Mouse (Mus musculus): ENCODE results near the gene Gabra2. TPM values are rescaled to one million over a fixed set of nuclear protein-coding genes. Genes with fewer than 3 reads are reported as not detected.

Gene Gabra2
- polyA plus RNA-seq, 1 experiment from 2014 or later = 65.6 TPM

DNA sequence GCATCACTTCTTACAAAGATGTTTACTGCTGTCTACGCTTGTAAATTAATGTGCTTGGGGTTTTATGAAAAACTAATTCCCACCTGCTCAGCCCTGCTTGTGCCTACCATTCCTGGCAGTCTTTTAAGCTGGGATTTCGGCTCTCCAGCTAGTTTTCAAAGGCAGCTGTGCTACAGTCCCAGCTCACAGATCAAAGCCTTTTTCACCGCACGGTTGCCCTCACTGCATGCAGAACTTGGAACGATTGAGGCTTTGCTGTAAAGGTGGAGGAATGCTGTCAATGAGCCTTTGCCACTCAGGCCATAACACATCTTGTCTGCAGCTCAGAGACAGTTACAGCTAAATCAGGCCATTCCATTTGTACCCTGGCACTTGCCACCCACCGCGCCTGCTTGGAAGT is 37.6 kb downstream of the Gabra2 start:
- 19% methylated on average over 7 of the region's 7 CpGs for WGBS
- H3K4me1 ChIP-seq = peaks cover 5% of the 10 kb centered on the region; the same call in 1 of the 2 replicates
- ATAC-seq (replicated peaks) = peak; percentile 84
- peak overlapping the region; percentile 27 for H3K4me2 ChIP-seq
- no peak overlapping the region for H3K9ac ChIP-seq
- H3K4me3 ChIP-seq = no peak overlapping the region
- H3K27me3 ChIP-seq (replicated peaks) = no peaks in the 10 kb centered on the region
- H3K9me3 ChIP-seq = no peaks in the 10 kb centered on the region
- H3K27ac ChIP-seq = peak overlapping the region; percentile 29; the same call in 1 of the 2 replicates
- H3K36me3 ChIP-seq (replicated peaks) = no peaks in the 10 kb centered on the region

DNA sequence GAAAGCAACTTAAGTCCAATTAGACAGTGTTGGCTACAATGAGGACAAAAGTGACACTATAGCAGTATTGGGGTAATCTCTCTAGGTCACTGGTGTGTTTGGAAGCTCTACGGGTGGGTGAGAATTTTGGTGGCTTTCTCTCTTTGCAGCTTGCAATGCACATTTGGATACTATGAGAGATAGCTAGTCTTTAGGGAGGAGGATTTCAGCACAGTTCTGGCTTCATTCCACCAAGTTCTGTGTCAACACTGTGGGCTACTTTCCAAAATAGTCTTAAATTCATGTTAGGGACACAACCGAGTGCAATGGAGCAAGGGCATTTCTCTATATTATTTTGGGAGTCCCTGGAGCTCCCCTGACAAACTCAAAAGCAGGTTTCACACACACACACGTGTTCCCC is 58.3 kb downstream of the Gabra2 start:
- ATAC-seq (replicated peaks) = no peak
- H3K36me3 ChIP-seq (replicated peaks) = no peaks in the 10 kb centered on the region
- H3K9me3 ChIP-seq = no peaks in the 10 kb centered on the region
- H3K4me1 ChIP-seq = no peaks in the 10 kb centered on the region
- no peak overlapping the region for H3K27ac ChIP-seq
- no peak overlapping the region for H3K9ac ChIP-seq
- H3K4me2 ChIP-seq = no peak overlapping the region
- 88% methylated on average over 3 of the region's 3 CpGs for WGBS
- no peaks in the 10 kb centered on the region for H3K27me3 ChIP-seq (replicated peaks)
- no peak overlapping the region for H3K4me3 ChIP-seq

DNA sequence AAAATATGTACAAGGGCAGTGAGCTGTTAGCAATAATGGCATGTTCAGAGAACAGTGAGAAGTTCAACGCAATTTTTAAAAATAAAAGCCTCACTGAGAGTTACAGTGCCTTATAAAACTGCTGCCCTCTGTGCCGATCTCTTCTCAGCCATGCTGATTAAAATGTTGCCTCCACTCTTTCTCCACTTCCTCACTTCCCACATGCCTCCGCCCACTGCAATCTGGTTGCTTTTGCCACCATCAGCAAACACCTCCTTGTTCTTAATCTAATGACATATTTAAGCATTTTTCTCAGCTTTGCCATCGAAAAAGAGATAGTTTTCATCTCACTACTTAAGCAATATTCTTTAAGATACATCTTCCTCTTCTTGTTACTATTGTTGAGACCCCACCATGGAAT is 69.7 kb downstream of the Gabra2 start:
- H3K4me2 ChIP-seq = no peak overlapping the region
- H3K4me1 ChIP-seq = no peaks in the 10 kb centered on the region
- H3K27ac ChIP-seq = no peak overlapping the region
- no peaks in the 10 kb centered on the region for H3K9me3 ChIP-seq
- H3K27me3 ChIP-seq (replicated peaks) = no peaks in the 10 kb centered on the region
- 86% methylated on average over 4 of the region's 4 CpGs for WGBS
- H3K36me3 ChIP-seq (replicated peaks) = no peaks in the 10 kb centered on the region
- H3K4me3 ChIP-seq = no peak overlapping the region
- no peak for ATAC-seq (replicated peaks)
- no peak overlapping the region for H3K9ac ChIP-seq

DNA sequence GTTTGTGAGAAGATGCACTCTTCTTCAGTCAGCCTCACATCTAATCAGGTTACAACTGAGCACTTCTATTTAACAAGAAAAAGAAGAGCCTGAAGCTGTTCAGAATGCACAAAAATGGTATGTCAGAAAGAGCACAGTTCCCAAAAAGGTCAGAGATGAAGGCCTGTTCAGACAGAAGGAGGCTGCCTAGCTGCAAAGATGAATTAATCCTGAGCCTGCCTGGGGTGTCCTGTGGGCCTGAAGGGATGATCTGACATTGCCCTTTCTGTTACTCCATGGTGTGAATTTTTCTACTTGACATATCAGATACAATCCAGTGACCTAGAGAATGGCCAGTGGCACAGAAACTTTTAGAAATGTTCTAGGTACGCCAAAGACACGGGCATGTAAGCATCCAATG is 83.9 kb downstream of the Gabra2 start:
- peak; percentile 30; the same call in 1 of the 2 replicates for ATAC-seq (replicated peaks)
- no peak overlapping the region for H3K4me2 ChIP-seq
- no peak overlapping the region for H3K4me3 ChIP-seq
- H3K36me3 ChIP-seq (replicated peaks) = no peaks in the 10 kb centered on the region
- no peaks in the 10 kb centered on the region for H3K4me1 ChIP-seq
- WGBS = 59% methylated on average over 2 of the region's 2 CpGs
- H3K27ac ChIP-seq = no peak overlapping the region
- H3K9ac ChIP-seq = no peak overlapping the region
- H3K27me3 ChIP-seq (replicated peaks) = no peaks in the 10 kb centered on the region
- H3K9me3 ChIP-seq = no peaks in the 10 kb centered on the region

DNA sequence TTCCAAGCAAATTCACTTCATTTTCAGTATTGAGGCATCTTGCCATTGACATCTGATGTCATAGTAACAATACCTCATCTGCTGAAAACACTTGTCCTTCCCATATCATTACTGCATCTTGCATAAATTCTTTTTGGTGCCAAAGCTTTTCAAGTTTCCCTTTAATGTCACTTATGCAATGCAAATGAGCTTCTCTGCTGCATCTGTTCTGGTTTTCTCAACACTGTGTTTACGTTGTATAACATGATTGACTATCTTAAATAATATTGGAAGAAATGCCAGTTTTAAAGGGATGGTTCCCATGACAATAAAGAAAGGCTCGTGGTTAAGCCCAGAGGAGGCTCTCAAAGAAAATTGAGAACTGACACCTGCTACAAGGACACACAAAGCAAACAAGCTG is 84.4 kb downstream of the Gabra2 start:
- ATAC-seq (replicated peaks) = peak; percentile 60
- Histone ChIP-seq H3K27ac (no peak overlapping the region), H3K4me1 (no peaks in the 10 kb centered on the region), H3K4me2 (no peak overlapping the region), H3K27me3 (replicated peaks) (no peaks in the 10 kb centered on the region), H3K9me3 (no peaks in the 10 kb centered on the region), H3K4me3 (no peak overlapping the region), H3K9ac (no peak overlapping the region), H3K36me3 (replicated peaks) (no peaks in the 10 kb centered on the region)
- 10% methylated on average over 2 of the region's 2 CpGs for WGBS

DNA sequence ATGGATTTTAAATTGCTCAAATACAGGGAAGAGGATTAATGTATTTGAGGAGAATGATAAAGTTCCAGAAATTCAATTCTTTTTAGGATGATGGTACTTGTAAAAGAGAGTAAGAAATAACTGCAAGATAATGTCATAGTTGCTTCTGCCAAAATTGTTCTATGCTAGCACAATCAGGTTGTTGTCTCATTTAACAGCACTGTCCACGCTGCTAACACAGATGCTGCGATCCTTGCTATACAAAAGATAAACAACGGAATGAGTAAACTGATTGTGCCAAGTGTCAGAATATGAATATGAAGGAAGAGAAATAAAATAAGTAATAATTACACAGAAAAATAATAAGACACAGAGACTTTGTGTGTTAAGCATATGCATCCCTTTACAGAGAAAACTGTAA is 84.9 kb downstream of the Gabra2 start:
- Histone ChIP-seq H3K9me3 (no peaks in the 10 kb centered on the region), H3K27me3 (replicated peaks) (no peaks in the 10 kb centered on the region), H3K4me1 (no peaks in the 10 kb centered on the region), H3K27ac (no peak overlapping the region), H3K36me3 (replicated peaks) (no peaks in the 10 kb centered on the region), H3K4me3 (no peak overlapping the region), H3K9ac (no peak overlapping the region), H3K4me2 (no peak overlapping the region)
- 56% methylated on average over 3 of the region's 3 CpGs for WGBS
- ATAC-seq (replicated peaks) = peak; percentile 33

DNA sequence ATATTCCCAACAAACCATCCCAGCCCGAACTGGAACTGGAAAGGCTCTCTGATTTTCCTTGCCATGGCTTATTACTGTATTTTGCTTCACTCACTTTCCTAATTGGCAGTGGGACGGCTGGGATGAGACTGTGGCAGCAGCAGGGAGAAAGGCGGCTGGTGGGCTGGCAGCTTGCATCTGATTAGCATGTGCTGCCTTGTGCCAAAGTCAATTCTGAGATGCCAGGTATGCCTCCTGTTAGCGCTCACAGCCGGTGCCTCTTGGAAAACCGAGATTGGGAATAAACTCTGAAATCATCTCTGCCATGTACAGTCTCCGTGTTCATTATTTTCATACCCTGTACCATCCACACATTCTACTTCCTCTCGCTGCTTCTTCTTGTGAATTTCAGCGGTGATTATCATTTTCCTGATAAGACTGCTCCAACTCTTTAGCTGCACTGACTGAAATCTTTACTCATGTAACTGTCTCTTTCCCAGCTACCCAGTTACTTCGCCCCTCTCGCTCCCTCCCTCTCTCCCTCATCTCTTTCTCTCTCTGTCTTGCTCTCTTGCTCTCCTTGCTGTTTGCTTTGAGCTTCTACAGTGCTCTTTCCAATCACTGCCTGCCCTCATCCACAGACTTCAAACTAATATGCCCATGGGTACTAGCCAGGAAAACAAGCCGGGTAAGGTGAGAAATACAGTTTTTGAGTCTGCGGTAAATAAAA is 99.9 kb downstream of the Gabra2 start:
- no peak overlapping the region for H3K4me2 ChIP-seq
- ATAC-seq (replicated peaks) = peak; percentile 78
- H3K27ac ChIP-seq = no peak overlapping the region
- WGBS = 65% methylated on average over 13 of the region's 13 CpGs
- no peaks in the 10 kb centered on the region for H3K27me3 ChIP-seq (replicated peaks)
- no peak overlapping the region for H3K4me3 ChIP-seq
- no peaks in the 10 kb centered on the region for H3K4me1 ChIP-seq
- no peaks in the 10 kb centered on the region for H3K36me3 ChIP-seq (replicated peaks)
- no peak overlapping the region for H3K9ac ChIP-seq
- no peaks in the 10 kb centered on the region for H3K9me3 ChIP-seq

DNA sequence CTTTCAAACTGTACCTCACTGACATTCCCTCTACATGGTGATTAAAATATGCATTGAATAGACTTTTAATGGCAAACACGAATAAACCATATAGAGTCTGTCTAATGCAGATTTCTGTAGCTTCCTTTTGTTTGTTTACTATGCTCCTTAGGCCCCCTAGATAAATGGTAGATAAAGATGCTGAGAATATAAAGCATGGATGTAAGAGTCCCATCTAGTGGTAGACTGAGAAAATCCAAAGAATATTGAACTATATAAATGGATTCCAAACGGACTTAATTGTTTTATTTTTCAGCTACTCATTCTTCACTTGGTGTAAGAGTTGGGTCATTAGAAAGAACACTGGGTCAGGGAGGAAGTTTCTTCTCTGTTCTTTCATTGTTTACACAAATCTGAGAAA is 102.4 kb downstream of the Gabra2 start:
- no peaks in the 10 kb centered on the region for H3K4me1 ChIP-seq
- H3K36me3 ChIP-seq (replicated peaks) = no peaks in the 10 kb centered on the region
- no peak overlapping the region for H3K27ac ChIP-seq
- no peak for ATAC-seq (replicated peaks)
- no peaks in the 10 kb centered on the region for H3K27me3 ChIP-seq (replicated peaks)
- no peak overlapping the region for H3K9ac ChIP-seq
- 67% methylated on average over 2 of the region's 2 CpGs for WGBS
- no peaks in the 10 kb centered on the region for H3K9me3 ChIP-seq
- H3K4me2 ChIP-seq = no peak overlapping the region
- no peak overlapping the region for H3K4me3 ChIP-seq

DNA sequence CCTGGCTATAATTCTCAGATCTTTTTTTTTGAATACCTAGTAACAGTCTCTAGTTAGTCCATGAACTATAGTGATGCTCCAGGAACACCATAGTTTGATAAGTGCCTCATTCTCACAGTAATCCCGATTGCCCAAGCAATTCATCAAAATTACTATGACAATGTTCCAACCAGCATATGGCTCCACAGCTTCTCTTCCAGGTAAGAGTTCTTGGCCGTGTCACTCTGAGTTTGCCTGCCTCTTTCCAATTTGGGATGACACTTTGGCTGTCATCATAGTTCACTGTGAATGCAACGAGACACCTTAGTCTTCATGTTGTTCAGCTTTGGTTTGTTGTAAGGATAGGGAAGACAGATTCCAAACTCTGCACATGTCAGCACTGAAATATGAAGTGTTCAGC is 104.8 kb downstream of the Gabra2 start:
- Histone ChIP-seq H3K4me3 (no peak overlapping the region), H3K4me2 (no peak overlapping the region), H3K9me3 (no peaks in the 10 kb centered on the region), H3K27ac (no peak overlapping the region), H3K9ac (no peak overlapping the region), H3K36me3 (replicated peaks) (no peaks in the 10 kb centered on the region), H3K27me3 (replicated peaks) (no peaks in the 10 kb centered on the region), H3K4me1 (no peaks in the 10 kb centered on the region)
- ATAC-seq (replicated peaks) = no peak
- 90% methylated on average over 3 of the region's 3 CpGs for WGBS

All from midbrain, embryonic 15.5 days (tissue).